Mouse (Mus musculus): ENCODE measurements around the gene Jmjd1c. TPM values are rescaled to one million over a fixed set of nuclear protein-coding genes. Genes with fewer than 3 reads are reported as not detected.
"Not testable (repeated sequence)": the region's sequence is repeated elsewhere in the genome, so short reads cannot be mapped to it uniquely, and the experiment has no call there.

The Jmjd1c gene
- total RNA-seq, 2 experiments from 2014 or later = 109 to 165 TPM

- 0 out of 2 replicates have a peak, but pooled peaks have one; percentile 36 for ATAC-seq (replicated peaks; ENCODE audit: low FRiP score, low TSS enrichment, poor library complexity, severe bottlenecking)
These were observed 2.6 kb downstream of the Jmjd1c start for GRCm38 (mm10) chr10:67098408-67099050.

GRCm38 (mm10) chr10:67099183-67099929 lies 3.4 kb downstream of the Jmjd1c start:
- no peak for ATAC-seq (replicated peaks; ENCODE audit: low FRiP score, low TSS enrichment, poor library complexity, severe bottlenecking)

- no peak for ATAC-seq (replicated peaks; ENCODE audit: low FRiP score, low TSS enrichment, poor library complexity, severe bottlenecking)
These were observed 4.2 kb downstream of the Jmjd1c start for GRCm38 (mm10) chr10:67100011-67100661.

GRCm38 (mm10) chr10:67100831-67101251 lies 4.9 kb downstream of the Jmjd1c start:
- ATAC-seq (replicated peaks; ENCODE audit: low FRiP score, low TSS enrichment, poor library complexity, severe bottlenecking) = no peak

GRCm38 (mm10) chr10:67104543-67104942 lies 8.6 kb downstream of the Jmjd1c start:
- ATAC-seq (replicated peaks; ENCODE audit: low FRiP score, low TSS enrichment, poor library complexity, severe bottlenecking) = no peak

- ATAC-seq (replicated peaks; ENCODE audit: low FRiP score, low TSS enrichment, poor library complexity, severe bottlenecking) = peak; percentile 86
These were observed 9.6 kb downstream of the Jmjd1c start for GRCm38 (mm10) chr10:67105331-67106217.

GRCm38 (mm10) chr10:67106400-67106799 lies 10.5 kb downstream of the Jmjd1c start:
- no peak for ATAC-seq (replicated peaks; ENCODE audit: low FRiP score, low TSS enrichment, poor library complexity, severe bottlenecking)

GRCm38 (mm10) chr10:67107017-67107761 lies 11.3 kb downstream of the Jmjd1c start:
- no peak for ATAC-seq (replicated peaks; ENCODE audit: low FRiP score, low TSS enrichment, poor library complexity, severe bottlenecking)

- no peak for ATAC-seq (replicated peaks; ENCODE audit: low FRiP score, low TSS enrichment, poor library complexity, severe bottlenecking)
These were observed 12.2 kb downstream of the Jmjd1c start for GRCm38 (mm10) chr10:67108096-67108495.

- no peak for ATAC-seq (replicated peaks; ENCODE audit: low FRiP score, low TSS enrichment, poor library complexity, severe bottlenecking)
These were observed 13.7 kb downstream of the Jmjd1c start for GRCm38 (mm10) chr10:67109635-67110034.

- no peak for ATAC-seq (replicated peaks; ENCODE audit: low FRiP score, low TSS enrichment, poor library complexity, severe bottlenecking)
These were observed 15.3 kb downstream of the Jmjd1c start for GRCm38 (mm10) chr10:67111044-67111798.

- peak; percentile 48; the same call in 1 of the 2 replicates for ATAC-seq (replicated peaks; ENCODE audit: low FRiP score, low TSS enrichment, poor library complexity, severe bottlenecking)
These were observed 15.9 kb downstream of the Jmjd1c start for GRCm38 (mm10) chr10:67111799-67112177.

GRCm38 (mm10) chr10:67112967-67113366 lies 17.0 kb downstream of the Jmjd1c start:
- not testable (repeated sequence) for ATAC-seq (replicated peaks; ENCODE audit: low FRiP score, low TSS enrichment, poor library complexity, severe bottlenecking)

GRCm38 (mm10) chr10:67113833-67114232 lies 17.9 kb downstream of the Jmjd1c start:
- no peak for ATAC-seq (replicated peaks; ENCODE audit: low FRiP score, low TSS enrichment, poor library complexity, severe bottlenecking)

- ATAC-seq (replicated peaks; ENCODE audit: low FRiP score, low TSS enrichment, poor library complexity, severe bottlenecking) = no peak
These were observed 19.2 kb downstream of the Jmjd1c start for GRCm38 (mm10) chr10:67115115-67115514.

GRCm38 (mm10) chr10:67115666-67116091 lies 19.8 kb downstream of the Jmjd1c start:
- ATAC-seq (replicated peaks; ENCODE audit: low FRiP score, low TSS enrichment, poor library complexity, severe bottlenecking) = peak; percentile 58; the same call in 1 of the 2 replicates

- no peak for ATAC-seq (replicated peaks; ENCODE audit: low FRiP score, low TSS enrichment, poor library complexity, severe bottlenecking)
These were observed 20.3 kb downstream of the Jmjd1c start for GRCm38 (mm10) chr10:67116251-67116650.

GRCm38 (mm10) chr10:67119291-67119690 lies 23.4 kb downstream of the Jmjd1c start:
- ATAC-seq (replicated peaks; ENCODE audit: low FRiP score, low TSS enrichment, poor library complexity, severe bottlenecking) = peak; percentile 62
